Mouse (Mus musculus) neural tube, embryonic 11.5 days (tissue): ENCODE data around the gene Tspan13. TPM values are rescaled to one million over a fixed set of nuclear protein-coding genes. Genes with fewer than 3 reads are reported as not detected.

ENCODE experiments used
- ATAC-seq: fragments of 200-750 bp; cut with Nextera tagmentation; 2 replicates; pipeline ENCODE4 v1.8.0; 2017; ENCODE audit warnings: moderate number of reproducible peaks, mild to moderate bottlenecking, moderate TSS enrichment, moderate library complexity; ENCODE audit not compliant: insufficient read depth, low FRiP score, low TSS enrichment
- DNase-seq: peaks from one replicate; pipeline ENCODE4 v3.0.0-alpha.2; 2015; ENCODE audit warnings: low spot score
- H3K27ac ChIP-seq: fragments of 300-500 bp; sonication (generic); 2 replicates; pipeline ENCODE4 v1.5.1; 2014; ENCODE audit warnings: low read depth, mild to moderate bottlenecking, low read length
- H3K27me3 ChIP-seq: fragments of 300-500 bp; sonication (generic); 2 replicates; pipeline ENCODE4 v1.6.1; 2014; ENCODE audit warnings: mild to moderate bottlenecking, low read length, mixed read lengths; ENCODE audit not compliant: control insufficient read depth, insufficient read depth
- H3K36me3 ChIP-seq: fragments of 300-500 bp; sonication (generic); 2 replicates; pipeline ENCODE4 v1.6.1; 2014; ENCODE audit warnings: mild to moderate bottlenecking, low read length, moderate library complexity, mixed read lengths; ENCODE audit not compliant: control insufficient read depth, insufficient read depth
- H3K4me1 ChIP-seq: fragments of 300-500 bp; sonication (generic); 2 replicates; pipeline ENCODE4 v1.6.1; 2014; ENCODE audit warnings: low read length, mixed read lengths; ENCODE audit not compliant: control insufficient read depth, insufficient read depth
- H3K4me2 ChIP-seq: fragments of 300-500 bp; sonication (generic); 2 replicates; pipeline ENCODE4 v1.6.1; 2014; ENCODE audit warnings: low read depth, mild to moderate bottlenecking, moderate library complexity
- H3K4me3 ChIP-seq: fragments of 300-500 bp; sonication (generic); 2 replicates; pipeline ENCODE4 v1.5.1; 2014; ENCODE audit warnings: low read depth, low read length
- H3K9ac ChIP-seq: fragments of 300-500 bp; sonication (generic); 2 replicates; pipeline ENCODE4 v1.6.1; 2014; ENCODE audit warnings: mild to moderate bottlenecking, low read length
- H3K9me3 ChIP-seq: fragments of 300-500 bp; sonication (generic); 2 replicates; pipeline ENCODE4 v1.6.1; 2016; ENCODE audit warnings: low read length; ENCODE audit not compliant: control insufficient read depth
- WGBS: fragments of 180-500 bp; shearing (Covaris S2); extraction: QIAGEN DNeasy Blood & Tissue Kit; methylation state at CpG from one replicate; pipeline ENCODE4 v1.1.7; 2014; 5-methylcytosine and 5-hydroxymethylcytosine counted together
- polyA plus RNA-seq: library from polyadenylated mRNA; unstranded; fragments of >200 nt; fragmentation: Nextera tagmentation; extraction: Ambion mirVana; gene quantifications from 2 replicates; pipeline ENCODE4 v1.2.1, GENCODE M21; 2014

The Tspan13 gene
- polyA plus RNA-seq, 1 experiment from 2014 or later, result 158 TPM

DNA sequence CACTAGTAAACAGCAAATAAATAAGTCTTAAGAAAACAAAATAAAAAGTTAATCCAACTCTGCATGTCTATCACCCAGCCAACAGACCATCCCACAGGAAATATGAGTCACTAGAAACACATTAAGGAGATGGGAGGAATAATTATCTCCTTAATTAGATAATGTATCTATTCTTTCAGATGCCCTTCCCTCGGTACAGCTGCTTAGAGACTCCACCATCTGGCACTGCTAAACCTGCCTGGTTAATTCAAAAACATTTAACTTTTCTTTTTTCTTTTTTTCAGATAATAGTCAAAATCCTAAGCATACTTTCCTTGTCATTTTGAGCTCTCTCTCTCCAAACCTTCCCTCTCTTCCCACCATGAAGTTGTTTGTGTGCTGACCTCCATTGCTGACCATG lies 23.6 kb upstream of the Tspan13 start:
- Histone ChIP-seq H3K27me3 (no peaks in the 10 kb centered on the region), H3K36me3 (no peaks in the 10 kb centered on the region), H3K4me3 (no peak overlapping the region), H3K4me1 (no peaks in the 10 kb centered on the region), H3K9me3 (no peaks in the 10 kb centered on the region), H3K9ac (no peak overlapping the region), H3K27ac (no peak overlapping the region), H3K4me2 (no peak overlapping the region)
- DNase-seq (no peak), ATAC-seq (no peak)
- WGBS, result 90% methylated on average over 1 of the region's 1 CpGs

GRCm38 (mm10) chr12:36057699-36058098 lies 15.4 kb upstream of the Tspan13 start:
- WGBS, result 93% methylated on average over 2 of the region's 2 CpGs
- H3K4me1 ChIP-seq, result no peaks in the 10 kb centered on the region
- no peak overlapping the region for H3K27ac ChIP-seq
- H3K4me3 ChIP-seq, result no peak overlapping the region
- no peak for ATAC-seq
- H3K36me3 ChIP-seq, result no peaks in the 10 kb centered on the region
- DNase-seq, result no peak
- H3K9me3 ChIP-seq, result no peaks in the 10 kb centered on the region
- H3K27me3 ChIP-seq, result no peaks in the 10 kb centered on the region
- H3K9ac ChIP-seq, result no peak overlapping the region
- no peak overlapping the region for H3K4me2 ChIP-seq

DNA sequence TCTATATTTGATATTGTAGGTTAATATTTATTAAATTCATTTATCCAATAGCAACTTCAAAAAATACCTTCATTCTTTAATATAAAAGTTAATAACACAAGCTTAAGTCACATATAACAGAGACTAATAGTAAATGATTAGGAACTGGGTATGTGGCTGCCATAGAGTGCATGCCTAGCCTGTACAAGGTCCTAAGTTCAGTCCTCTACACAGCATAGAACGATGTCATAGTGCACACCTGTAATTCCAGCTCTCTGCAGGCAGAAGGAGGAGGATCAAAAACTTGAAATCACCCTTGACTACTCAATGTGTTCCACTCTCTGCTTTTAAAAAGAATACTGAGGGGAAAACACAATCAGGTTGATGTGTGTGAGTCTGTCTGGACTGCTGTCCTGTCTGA lies 8.0 kb upstream of the Tspan13 start:
- H3K4me1 ChIP-seq, result no peaks in the 10 kb centered on the region
- no peak overlapping the region for H3K4me2 ChIP-seq
- no peak overlapping the region for H3K9ac ChIP-seq
- no peaks in the 10 kb centered on the region for H3K9me3 ChIP-seq
- WGBS, result 71% methylated on average over 1 of the region's 1 CpGs
- H3K27me3 ChIP-seq, result no peaks in the 10 kb centered on the region
- ATAC-seq, result no peak
- no peak overlapping the region for H3K4me3 ChIP-seq
- H3K36me3 ChIP-seq, result no peaks in the 10 kb centered on the region
- H3K27ac ChIP-seq, result no peak overlapping the region
- DNase-seq, result no peak

- no peak for DNase-seq
- H3K4me3 ChIP-seq, result no peak overlapping the region
These were observed 5.3 kb upstream of the Tspan13 start for GRCm38 (mm10) chr12:36047593-36047992.

DNA sequence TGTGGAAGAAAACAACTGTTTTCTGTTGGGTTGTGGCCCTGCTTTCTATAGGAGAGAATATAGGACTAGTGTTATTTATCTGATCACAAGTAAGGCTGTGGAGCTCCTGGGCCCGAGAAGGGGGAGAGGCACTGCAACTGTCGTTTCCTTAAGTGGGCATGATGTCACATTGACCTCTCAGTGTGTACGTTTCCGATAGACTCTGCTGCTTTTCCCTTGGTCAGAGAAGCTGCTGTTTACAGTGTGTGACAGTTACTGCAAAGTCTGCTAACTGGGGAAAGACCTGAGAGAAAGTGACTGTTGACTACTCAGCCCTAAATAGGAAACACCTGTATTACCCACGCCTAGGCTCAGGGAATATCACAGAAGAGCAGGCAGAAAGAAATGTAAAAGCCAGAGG lies 3.9 kb upstream of the Tspan13 start:
- no peaks in the 10 kb centered on the region for H3K27me3 ChIP-seq

More at GRCm38 (mm10) chr12:36047593-36047992, 5.3 kb upstream of the Tspan13 start:
- 78% methylated on average over 2 of the region's 2 CpGs for WGBS
- ATAC-seq, result no peak
- H3K27me3 ChIP-seq, result no peaks in the 10 kb centered on the region
- H3K4me1 ChIP-seq, result no peaks in the 10 kb centered on the region
- H3K36me3 ChIP-seq, result no peaks in the 10 kb centered on the region
- no peak overlapping the region for H3K9ac ChIP-seq
- no peak overlapping the region for H3K4me2 ChIP-seq
- no peak overlapping the region for H3K27ac ChIP-seq
- H3K9me3 ChIP-seq, result no peaks in the 10 kb centered on the region

DNA sequence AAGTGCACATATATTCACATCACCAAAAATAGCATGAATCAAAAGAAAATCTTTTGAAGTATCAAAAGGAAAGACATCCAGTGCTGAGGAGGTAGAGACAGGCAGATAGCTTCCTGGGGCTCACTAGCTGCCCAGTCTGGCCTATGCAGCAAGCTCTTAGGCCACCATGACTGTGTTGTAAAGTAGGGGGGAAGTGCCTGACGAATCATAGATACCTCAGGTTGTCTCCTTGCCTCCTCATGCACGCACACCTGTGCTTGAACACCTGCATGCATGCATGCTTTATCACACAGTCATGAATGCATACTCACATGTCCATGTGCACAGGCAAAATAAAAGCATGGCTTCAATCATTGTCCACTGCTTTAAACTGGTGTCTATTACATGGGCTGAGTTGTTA lies 2.4 kb upstream of the Tspan13 start:
- H3K4me1 ChIP-seq, result 0 out of 2 replicates have a peak, but pooled peaks cover 3% of the 10 kb centered on the region
- no peak overlapping the region for H3K4me2 ChIP-seq
- H3K9ac ChIP-seq, result no peak overlapping the region
- H3K27me3 ChIP-seq, result no peaks in the 10 kb centered on the region
- no peaks in the 10 kb centered on the region for H3K36me3 ChIP-seq
- DNase-seq (no peak), ATAC-seq (no peak)
- H3K27ac ChIP-seq, result no peak overlapping the region
- H3K4me3 ChIP-seq, result no peak overlapping the region
- no peaks in the 10 kb centered on the region for H3K9me3 ChIP-seq
- WGBS, result 66% methylated on average over 2 of the region's 2 CpGs

More for the DNA sequence above, 3.9 kb upstream of the Tspan13 start:
- Histone ChIP-seq H3K36me3 (no peaks in the 10 kb centered on the region), H3K27ac (no peak overlapping the region), H3K4me3 (no peak overlapping the region), H3K4me2 (no peak overlapping the region), H3K9ac (no peak overlapping the region), H3K4me1 (no peaks in the 10 kb centered on the region), H3K9me3 (no peaks in the 10 kb centered on the region)
- no peak for DNase-seq
- ATAC-seq, result no peak
- 50% methylated on average over 5 of the region's 5 CpGs for WGBS

GRCm38 (mm10) chr12:36041703-36042347 lies 475 bp downstream of the Tspan13 start:
- peak; percentile 67 for ATAC-seq
- H3K4me1 ChIP-seq, result 0 out of 2 replicates have a peak, but pooled peaks cover 3% of the 10 kb centered on the region
- H3K27me3 ChIP-seq, result no peaks in the 10 kb centered on the region
- under 1% methylated on average over 47 of the region's 50 CpGs for WGBS
- H3K4me3 ChIP-seq, result peak overlapping the region; percentile 86
- no peaks in the 10 kb centered on the region for H3K36me3 ChIP-seq
- H3K27ac ChIP-seq, result peak overlapping the region; percentile 75
- peak overlapping the region; percentile 49 for H3K4me2 ChIP-seq
- peak; percentile 79 for DNase-seq
- H3K9ac ChIP-seq, result peak overlapping the region; percentile 93
- H3K9me3 ChIP-seq, result no peaks in the 10 kb centered on the region

DNA sequence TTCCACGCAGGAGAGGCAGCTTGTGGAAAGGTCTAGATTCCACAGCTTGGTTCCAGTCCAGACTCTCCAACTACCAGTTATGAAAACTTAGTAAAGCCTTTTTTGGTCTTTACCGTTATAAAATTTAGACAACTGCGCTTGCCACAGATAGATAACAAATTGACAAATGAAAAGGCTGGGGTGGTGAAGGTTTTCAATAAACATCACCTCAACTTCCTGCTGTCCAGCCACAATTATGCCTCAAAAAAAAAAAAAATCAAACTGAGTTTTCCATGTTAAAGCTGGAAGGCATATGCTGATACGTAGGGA lies 1.1 kb downstream of the Tspan13 start:
- H3K27ac ChIP-seq, result no peak overlapping the region
- peak overlapping the region; percentile 49 for H3K4me2 ChIP-seq
- WGBS, result 46% methylated on average over 4 of the region's 4 CpGs
- no peaks in the 10 kb centered on the region for H3K27me3 ChIP-seq
- H3K9ac ChIP-seq, result no peak overlapping the region; the same call in 1 of the 2 replicates
- peak overlapping the region; percentile 86 for H3K4me3 ChIP-seq
- H3K36me3 ChIP-seq, result no peaks in the 10 kb centered on the region
- DNase-seq (no peak), ATAC-seq (no peak)
- no peaks in the 10 kb centered on the region for H3K9me3 ChIP-seq
- H3K4me1 ChIP-seq, result 0 out of 2 replicates have a peak, but pooled peaks cover 3% of the 10 kb centered on the region

GRCm38 (mm10) chr12:36040571-36041280 lies 1.6 kb downstream of the Tspan13 start:
- H3K27ac ChIP-seq, result no peak overlapping the region
- DNase-seq (no peak), ATAC-seq (no peak)
- no peak overlapping the region for H3K9ac ChIP-seq
- H3K4me2 ChIP-seq, result peak overlapping the region; percentile 49
- H3K36me3 ChIP-seq, result no peaks in the 10 kb centered on the region
- WGBS, result 58% methylated on average over 10 of the region's 10 CpGs
- no peaks in the 10 kb centered on the region for H3K9me3 ChIP-seq
- 0 out of 2 replicates have a peak, but pooled peaks cover 3% of the 10 kb centered on the region for H3K4me1 ChIP-seq
- H3K27me3 ChIP-seq, result no peaks in the 10 kb centered on the region
- H3K4me3 ChIP-seq, result peak overlapping the region; percentile 86
